Mouse (Mus musculus): ENCODE measurements around the gene Reg4. TPM values are rescaled to one million over a fixed set of nuclear protein-coding genes. Genes with fewer than 3 reads are reported as not detected.

The Reg4 gene
- polyA plus RNA-seq, 1 experiment from 2014 or later = not detected

DNA sequence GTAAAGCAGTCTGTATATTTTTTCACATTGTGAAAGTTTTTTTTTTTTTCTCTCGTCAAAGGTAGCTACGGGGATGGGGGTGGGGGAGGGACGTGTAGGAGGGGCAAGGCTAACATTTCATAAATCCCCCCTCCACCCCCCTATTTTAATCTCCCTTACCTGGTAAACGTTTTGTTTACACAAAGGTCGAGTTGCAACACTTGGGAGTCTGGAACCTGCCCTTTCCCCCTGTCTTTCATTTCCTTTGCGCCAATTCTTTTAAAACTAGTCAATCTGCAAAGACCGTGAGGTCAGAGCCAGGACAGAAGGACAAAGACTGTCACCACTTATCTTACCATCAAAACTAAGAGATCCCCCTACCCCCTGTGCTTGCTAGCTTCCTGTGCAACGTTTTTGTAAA, 23.9 kb downstream of the Reg4 start:
- H3K9me3 ChIP-seq = no peaks in the 10 kb centered on the region
- no peaks in the 10 kb centered on the region for H3K27me3 ChIP-seq (ENCODE audit: insufficient read depth, poor library complexity, severe bottlenecking)
- peaks cover 34% of the 10 kb centered on the region for H3K4me1 ChIP-seq (replicated peaks)
- peak overlapping the region; percentile 35 for H3K27ac ChIP-seq
- no peak overlapping the region for H3K4me3 ChIP-seq
- no peaks in the 10 kb centered on the region for H3K36me3 ChIP-seq
- DNase-seq (ENCODE audit: low spot score) = no peak
- 13% methylated on average over 8 of the region's 8 CpGs for WGBS

DNA sequence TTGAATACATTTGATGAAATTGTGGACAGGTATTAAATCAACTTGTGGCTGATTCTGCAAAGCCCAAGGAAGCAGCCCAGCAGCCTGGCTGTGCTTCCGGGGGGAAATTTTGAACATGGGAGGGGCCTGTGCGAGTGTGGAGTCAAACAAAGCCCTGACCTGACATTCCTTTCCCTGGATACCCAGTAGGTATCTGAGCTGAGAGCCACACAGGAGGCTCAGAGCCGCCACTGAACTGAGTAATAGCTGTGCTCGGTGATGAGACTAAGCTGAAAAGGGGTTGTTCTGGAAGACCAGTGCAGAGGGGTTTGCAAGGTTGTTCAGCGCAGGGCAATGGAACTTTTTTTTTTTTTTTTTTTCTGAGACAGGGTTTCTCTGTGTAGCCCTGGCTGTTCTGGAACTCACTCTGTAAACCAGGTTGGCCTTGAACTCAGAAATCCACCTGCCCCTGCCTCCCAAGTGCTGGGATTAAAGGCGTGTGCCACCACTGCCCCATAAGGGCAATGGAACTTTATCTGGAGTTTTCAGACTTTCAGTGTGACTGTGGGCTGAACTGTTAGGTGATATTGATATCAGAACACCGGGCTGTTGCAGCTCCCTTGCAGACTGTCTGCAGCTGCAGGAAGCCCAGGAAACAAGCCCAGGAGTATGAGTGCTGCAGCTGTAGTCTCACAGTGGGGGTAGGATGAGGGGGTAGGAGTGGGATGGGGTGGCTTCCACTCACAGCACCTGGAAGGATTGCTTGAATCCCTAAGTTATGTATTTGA, 25.2 kb downstream of the Reg4 start:
- no peaks in the 10 kb centered on the region for H3K36me3 ChIP-seq
- peak; percentile 33 for DNase-seq (ENCODE audit: low spot score)
- H3K27ac ChIP-seq = peak overlapping the region; percentile 74; the same call in 1 of the 2 replicates
- H3K27me3 ChIP-seq (ENCODE audit: insufficient read depth, poor library complexity, severe bottlenecking) = no peaks in the 10 kb centered on the region
- WGBS = 36% methylated on average over 7 of the region's 7 CpGs
- H3K4me3 ChIP-seq = no peak overlapping the region
- H3K4me1 ChIP-seq (replicated peaks) = peaks cover 27% of the 10 kb centered on the region
- H3K9me3 ChIP-seq = no peaks in the 10 kb centered on the region

DNA sequence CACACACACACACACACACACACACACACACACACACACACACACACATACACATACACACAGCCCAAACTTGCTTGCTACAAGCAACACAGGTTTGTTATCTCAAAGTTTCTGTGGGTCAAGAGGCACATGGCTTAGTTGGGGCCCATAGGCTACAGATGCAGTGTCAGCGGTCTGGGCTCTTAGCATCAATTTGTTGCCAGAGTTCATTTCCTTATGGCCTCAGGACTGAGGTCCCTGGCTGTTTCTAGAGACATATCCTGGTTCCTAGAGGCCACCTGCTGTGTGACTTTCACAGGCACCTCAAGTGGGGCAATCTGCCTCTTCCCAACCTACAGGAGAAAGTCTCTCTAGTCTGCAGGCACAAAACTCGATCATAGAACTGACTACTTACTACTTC, 27.4 kb downstream of the Reg4 start:
- Histone ChIP-seq H3K4me3 (no peak overlapping the region), H3K27me3 (ENCODE audit: insufficient read depth, poor library complexity, severe bottlenecking) (no peaks in the 10 kb centered on the region), H3K36me3 (no peaks in the 10 kb centered on the region), H3K9me3 (peaks cover 18% of the 10 kb centered on the region), H3K27ac (no peak overlapping the region), H3K4me1 (replicated peaks) (peaks cover 23% of the 10 kb centered on the region)
- DNase-seq (ENCODE audit: low spot score) = no peak
- WGBS = 90% methylated on average over 2 of the region's 2 CpGs

DNA sequence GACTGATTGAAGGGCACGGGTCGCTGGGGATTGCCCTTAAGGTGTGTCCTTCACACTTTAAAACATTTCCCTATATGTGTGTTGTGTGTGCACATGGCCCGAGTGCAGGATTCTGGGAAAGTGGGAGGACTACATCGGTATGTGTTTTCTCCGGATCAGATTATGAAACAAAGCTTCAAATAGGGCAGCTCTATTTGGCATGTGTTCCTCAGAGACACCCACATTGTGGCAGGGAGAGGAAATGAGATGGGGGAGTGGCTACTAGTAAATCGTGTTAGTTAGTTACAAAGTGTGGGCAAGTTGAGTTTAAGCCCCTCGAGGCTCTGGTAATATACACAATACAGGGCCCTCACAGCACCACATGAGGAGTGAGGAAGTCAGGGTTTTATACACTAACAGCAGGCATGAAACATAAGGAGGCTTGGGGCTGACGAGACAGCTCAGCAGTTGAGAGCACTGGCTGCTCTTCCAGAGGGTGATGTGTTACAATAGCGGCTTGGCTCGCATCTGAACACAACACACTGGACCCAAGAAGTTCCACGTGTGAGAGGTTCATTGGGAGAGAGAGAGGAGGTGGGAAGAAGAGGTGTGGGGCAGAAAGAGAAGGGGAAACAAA, 28.0 kb downstream of the Reg4 start:
- no peak overlapping the region for H3K27ac ChIP-seq
- no peaks in the 10 kb centered on the region for H3K36me3 ChIP-seq
- DNase-seq (ENCODE audit: low spot score) = no peak
- WGBS = 85% methylated on average over 11 of the region's 11 CpGs
- no peak overlapping the region for H3K4me3 ChIP-seq
- peaks cover 23% of the 10 kb centered on the region for H3K4me1 ChIP-seq (replicated peaks)
- H3K27me3 ChIP-seq (ENCODE audit: insufficient read depth, poor library complexity, severe bottlenecking) = no peaks in the 10 kb centered on the region
- H3K9me3 ChIP-seq = peaks cover 18% of the 10 kb centered on the region

DNA sequence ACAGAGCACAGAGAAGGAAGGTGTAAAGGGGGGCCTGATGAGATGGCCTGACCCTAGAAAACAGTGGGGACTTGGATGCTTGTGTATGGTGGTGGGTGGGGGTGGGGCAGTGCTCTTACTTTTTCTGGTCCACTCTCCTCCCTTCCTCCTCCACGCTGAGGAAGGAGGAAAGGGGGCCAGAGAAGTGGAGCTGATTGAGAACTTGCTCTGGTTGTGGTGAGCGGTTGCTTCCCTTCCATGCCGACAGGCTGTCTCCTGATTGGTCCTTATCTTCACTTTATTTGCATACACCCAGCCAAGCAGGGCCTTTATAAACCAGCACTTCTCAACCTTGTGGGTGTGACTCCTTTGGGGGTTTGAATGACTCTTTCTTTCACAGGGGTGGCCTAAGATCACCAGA, 32.1 kb downstream of the Reg4 start:
- 93% methylated on average over 3 of the region's 3 CpGs for WGBS
- Histone ChIP-seq H3K9me3 (peaks cover 18% of the 10 kb centered on the region), H3K27me3 (ENCODE audit: insufficient read depth, poor library complexity, severe bottlenecking) (no peaks in the 10 kb centered on the region)

DNA sequence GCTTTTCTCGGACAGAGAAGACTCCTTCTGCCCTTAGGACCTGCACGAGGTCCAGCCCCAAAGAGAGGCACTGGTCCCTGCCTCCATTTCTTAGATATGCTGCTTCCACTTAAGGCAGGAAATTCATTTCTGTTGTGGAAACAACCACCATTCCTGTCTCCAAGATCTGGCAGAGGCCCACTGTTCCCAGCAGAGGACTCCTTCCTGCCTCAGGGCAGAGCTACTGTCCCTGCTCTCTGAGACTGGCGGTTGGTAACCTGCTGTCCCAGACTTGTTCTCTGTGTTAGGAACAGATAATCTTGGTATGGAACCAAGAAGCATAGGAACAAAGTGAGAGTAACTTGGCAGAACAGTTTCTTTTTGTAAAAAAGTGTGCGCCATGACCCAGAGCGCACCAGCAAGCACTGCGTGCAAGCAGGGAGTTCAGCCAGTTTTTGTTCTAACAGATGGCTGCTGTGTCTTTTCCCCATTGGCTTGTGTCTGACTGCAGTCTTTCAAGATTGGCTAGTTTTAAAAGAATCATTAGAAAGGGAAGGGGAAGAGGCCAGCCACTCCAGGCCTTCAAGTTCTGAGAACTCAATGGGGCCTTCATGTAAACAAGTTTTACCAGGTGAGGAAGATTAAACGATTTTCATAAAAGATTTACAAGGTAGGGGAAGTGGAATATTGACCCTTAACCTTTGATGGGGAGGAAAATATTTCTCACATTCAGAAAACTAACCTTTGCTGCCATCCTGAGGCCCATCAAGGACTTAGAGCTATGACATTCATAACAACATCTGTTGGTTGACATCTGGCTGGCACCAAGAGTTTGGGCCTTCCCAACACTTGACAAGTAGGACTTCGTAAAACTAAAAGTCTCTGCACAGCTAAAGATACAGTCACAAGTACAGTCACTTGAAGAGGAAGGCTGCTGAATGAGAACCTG, 33.0 kb downstream of the Reg4 start:
- WGBS = 91% methylated on average over 8 of the region's 8 CpGs
- DNase-seq (ENCODE audit: low spot score) = no peak
- Histone ChIP-seq H3K9me3 (peaks cover 18% of the 10 kb centered on the region), H3K4me1 (replicated peaks) (no peaks in the 10 kb centered on the region), H3K36me3 (no peaks in the 10 kb centered on the region), H3K27ac (no peak overlapping the region), H3K4me3 (no peak overlapping the region), H3K27me3 (ENCODE audit: insufficient read depth, poor library complexity, severe bottlenecking) (no peaks in the 10 kb centered on the region)

More for the DNA sequence above, 32.1 kb downstream of the Reg4 start:
- DNase-seq (ENCODE audit: low spot score) = no peak
- Histone ChIP-seq H3K36me3 (no peaks in the 10 kb centered on the region), H3K4me1 (replicated peaks) (no peaks in the 10 kb centered on the region), H3K27ac (no peak overlapping the region), H3K4me3 (no peak overlapping the region)

DNA sequence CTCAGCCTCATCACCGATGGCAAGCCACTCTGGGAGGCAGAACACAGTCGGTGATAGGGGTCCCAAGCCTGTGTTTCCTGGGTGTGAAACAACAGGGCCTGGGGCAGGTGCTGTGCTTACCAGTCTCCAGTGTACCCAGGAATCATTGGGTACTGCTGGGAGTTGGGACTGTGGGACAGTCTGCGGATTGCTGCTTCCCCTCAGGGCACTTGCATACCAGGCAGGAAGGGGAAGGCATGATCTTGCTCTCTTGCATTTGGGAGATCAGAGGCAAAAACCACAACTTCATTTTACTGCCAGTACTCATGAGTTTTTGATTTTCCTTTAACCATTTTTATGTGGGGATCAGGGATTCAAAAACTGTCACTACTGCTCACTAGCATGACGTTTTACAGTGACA, 36.8 kb downstream of the Reg4 start:
- Histone ChIP-seq H3K9me3 (peaks cover 5% of the 10 kb centered on the region; the same call in 1 of the 2 replicates), H3K36me3 (no peaks in the 10 kb centered on the region), H3K4me3 (no peak overlapping the region), H3K27ac (no peak overlapping the region), H3K27me3 (ENCODE audit: insufficient read depth, poor library complexity, severe bottlenecking) (no peaks in the 10 kb centered on the region), H3K4me1 (replicated peaks) (no peaks in the 10 kb centered on the region)
- no peak for DNase-seq (ENCODE audit: low spot score)
- WGBS = 87% methylated on average over 4 of the region's 4 CpGs

DNA sequence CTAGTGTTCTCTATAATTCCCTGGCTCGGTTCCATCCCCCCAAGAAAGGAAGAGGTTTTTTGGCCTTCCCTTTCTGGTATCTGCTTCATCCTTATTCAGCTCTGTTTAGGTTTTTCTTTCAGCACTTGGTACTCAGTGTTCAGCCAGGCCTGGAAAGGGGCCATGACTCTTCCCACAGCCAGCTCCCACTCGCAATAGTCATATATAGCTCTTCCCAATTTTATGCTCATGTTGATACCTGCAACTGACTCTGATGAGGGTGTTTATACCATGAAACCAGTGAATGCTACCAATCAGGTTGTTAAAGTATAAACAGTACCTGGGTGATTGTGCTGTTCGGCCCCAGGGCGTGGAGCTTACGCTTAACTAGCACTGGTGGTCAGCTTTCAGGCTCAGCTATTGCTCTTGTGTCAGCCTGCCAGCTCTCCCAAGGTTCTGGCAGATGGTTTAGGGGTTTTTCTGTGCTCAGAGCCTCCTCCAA, 37.4 kb downstream of the Reg4 start:
- WGBS = 95% methylated on average over 5 of the region's 5 CpGs
- Histone ChIP-seq H3K27me3 (ENCODE audit: insufficient read depth, poor library complexity, severe bottlenecking) (no peaks in the 10 kb centered on the region), H3K27ac (no peak overlapping the region), H3K4me3 (no peak overlapping the region), H3K36me3 (no peaks in the 10 kb centered on the region), H3K4me1 (replicated peaks) (no peaks in the 10 kb centered on the region), H3K9me3 (no peaks in the 10 kb centered on the region)
- no peak for DNase-seq (ENCODE audit: low spot score)

DNA sequence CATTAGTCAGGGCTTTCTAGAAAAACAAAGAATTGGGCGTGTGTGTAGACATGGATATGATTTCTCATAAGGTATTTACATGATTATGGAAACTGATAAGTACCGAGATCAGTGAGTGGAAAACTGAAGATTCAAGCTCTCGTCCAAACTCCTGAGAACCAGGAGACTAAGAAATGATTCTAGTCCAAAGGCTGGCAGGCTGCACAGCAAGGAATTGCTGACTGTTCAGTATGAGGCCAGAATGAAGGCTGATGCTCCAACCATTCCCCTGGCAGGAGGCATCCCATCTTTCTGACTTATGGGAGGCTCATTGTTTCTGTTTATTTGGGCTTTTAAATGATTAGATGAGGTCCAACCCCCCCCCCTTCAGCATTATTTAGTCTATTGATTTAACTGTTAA, 38.6 kb downstream of the Reg4 start:
- Histone ChIP-seq H3K4me3 (no peak overlapping the region), H3K27me3 (ENCODE audit: insufficient read depth, poor library complexity, severe bottlenecking) (no peaks in the 10 kb centered on the region), H3K9me3 (no peaks in the 10 kb centered on the region), H3K4me1 (replicated peaks) (no peaks in the 10 kb centered on the region), H3K36me3 (no peaks in the 10 kb centered on the region), H3K27ac (no peak overlapping the region)
- DNase-seq (ENCODE audit: low spot score) = no peak
- 90% methylated on average over 3 of the region's 3 CpGs for WGBS

DNA sequence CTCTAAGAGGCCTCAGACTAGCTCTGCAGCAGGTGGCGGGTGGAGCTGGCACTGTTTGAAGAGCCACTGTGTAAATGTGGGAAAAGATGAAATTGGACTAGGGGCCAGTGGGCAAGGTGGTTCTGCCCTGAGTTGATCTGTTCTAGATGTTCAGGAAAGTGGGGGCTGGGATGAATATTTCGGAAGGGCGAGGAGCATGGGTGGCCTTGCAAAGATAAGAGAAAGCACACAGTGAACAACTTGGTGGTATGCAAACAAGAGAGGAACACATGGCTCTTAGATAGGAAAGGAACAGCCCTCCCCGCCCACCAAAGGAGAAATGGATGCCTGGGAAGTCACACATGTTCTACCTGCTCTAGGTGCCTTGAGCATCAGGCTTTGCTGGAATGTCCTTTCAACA, 39.5 kb downstream of the Reg4 start:
- Histone ChIP-seq H3K36me3 (no peaks in the 10 kb centered on the region), H3K9me3 (no peaks in the 10 kb centered on the region), H3K27me3 (ENCODE audit: insufficient read depth, poor library complexity, severe bottlenecking) (no peaks in the 10 kb centered on the region), H3K4me3 (no peak overlapping the region), H3K27ac (no peak overlapping the region), H3K4me1 (replicated peaks) (peaks cover 3% of the 10 kb centered on the region)
- 90% methylated on average over 4 of the region's 4 CpGs for WGBS
- DNase-seq (ENCODE audit: low spot score) = no peak

DNA sequence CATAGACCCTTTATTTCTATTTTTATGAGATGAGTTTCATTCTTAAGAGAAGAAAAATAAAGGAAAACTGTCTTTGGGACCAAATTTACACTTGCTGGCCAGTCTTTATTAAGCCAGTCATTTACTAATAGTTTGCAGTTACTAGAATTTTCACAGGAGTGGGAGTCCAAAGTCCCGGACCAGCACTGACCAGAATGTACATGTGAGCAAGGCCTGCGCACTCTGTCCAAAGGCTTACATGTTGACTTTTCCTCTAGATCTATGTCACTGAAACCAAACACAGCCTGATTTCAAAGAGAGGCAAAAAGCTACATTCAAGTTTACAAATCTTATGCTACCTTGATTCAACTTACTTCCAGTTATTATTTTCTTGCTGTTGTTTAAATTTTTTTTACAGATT, 40.2 kb downstream of the Reg4 start:
- Histone ChIP-seq H3K4me1 (replicated peaks) (peaks cover 10% of the 10 kb centered on the region), H3K9me3 (no peaks in the 10 kb centered on the region), H3K4me3 (no peak overlapping the region), H3K27me3 (ENCODE audit: insufficient read depth, poor library complexity, severe bottlenecking) (no peaks in the 10 kb centered on the region), H3K27ac (no peak overlapping the region), H3K36me3 (no peaks in the 10 kb centered on the region)
- DNase-seq (ENCODE audit: low spot score) = no peak
- 90% methylated on average over 2 of the region's 2 CpGs for WGBS

DNA sequence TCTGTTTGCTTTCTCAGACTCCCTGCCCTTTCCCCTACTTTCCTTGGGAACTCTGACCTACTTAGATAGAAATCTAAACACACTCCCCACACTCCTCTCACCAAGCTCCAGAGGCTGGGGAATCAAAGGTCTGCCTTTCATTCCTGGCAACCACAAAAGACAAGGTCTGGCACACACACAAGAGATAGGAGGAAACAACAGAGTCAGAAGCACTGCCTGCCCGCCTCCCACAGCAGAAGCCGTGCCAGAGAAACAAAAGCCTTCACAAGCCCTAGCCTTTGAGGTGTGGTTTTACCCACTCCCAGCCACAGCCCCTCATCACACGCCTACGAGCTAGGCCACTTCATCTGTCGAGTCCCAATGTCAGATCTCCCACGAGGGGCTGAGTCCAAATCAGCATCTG, 45.3 kb downstream of the Reg4 start:
- H3K9me3 ChIP-seq = no peaks in the 10 kb centered on the region
- peak overlapping the region; percentile 66 for H3K27ac ChIP-seq
- 12% methylated on average over 6 of the region's 6 CpGs for WGBS
- DNase-seq (ENCODE audit: low spot score) = peak; percentile 28
- H3K4me1 ChIP-seq (replicated peaks) = peaks cover 18% of the 10 kb centered on the region
- H3K27me3 ChIP-seq (ENCODE audit: insufficient read depth, poor library complexity, severe bottlenecking) = no peaks in the 10 kb centered on the region
- no peak overlapping the region for H3K4me3 ChIP-seq
- H3K36me3 ChIP-seq = no peaks in the 10 kb centered on the region

Data from hindbrain, embryonic 10.5 days (tissue).